Mouse (Mus musculus): ENCODE measurements at regions not wholly inside any gene's neighbourhood (a gene's known extent, or its start where the extent isn't known, plus 50 kb on each side); places are given as distances from the start of the nearest gene placed in this dataset.

DNA sequence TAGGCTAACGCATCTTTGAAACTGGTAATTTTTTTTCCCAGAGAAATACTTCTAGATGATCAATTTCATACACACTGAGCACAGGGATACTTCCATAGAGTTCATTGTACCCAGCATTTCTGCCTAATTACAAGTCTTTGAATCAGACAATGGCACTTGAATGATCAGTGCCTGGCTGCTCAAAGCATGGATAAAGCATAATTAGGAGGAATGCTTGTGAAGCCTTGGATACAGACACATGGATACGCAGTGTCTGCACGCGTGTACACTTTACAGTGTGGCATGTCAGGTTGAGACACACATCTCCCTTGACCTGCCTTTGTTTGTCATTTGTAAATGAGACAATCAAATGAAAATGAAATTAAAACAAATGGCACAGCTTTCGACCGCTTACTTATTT lies 129.2 kb downstream of the Samd5 start:
- TF ChIP-seq CTCF (IDR thresholded peaks at IDR 0.05; ENCODE audit: control insufficient read depth, insufficient read depth, low read length) (no peak), POLR2A (IDR thresholded peaks at IDR 0.05; ENCODE audit: borderline replicate concordance, control insufficient read depth, low read depth, low read length) (no peak)

All from bone marrow, adult 2 months (tissue).